Mouse (Mus musculus) layer of hippocampus, adult 9-10 months (tissue): Measurements from ENCODE around the gene Fgf12.
A peak's percentile ranks its signal among the peaks of the same experiment; 100 is the strongest.

ENCODE experiments used
- DNase-seq: peaks from one replicate; pipeline ENCODE4 v3.0.0; 2022; ENCODE audit warnings: low spot score

Gene Fgf12

GRCm38 (mm10) chr16:28610940-28611339 is 141.9 kb downstream of the Fgf12 start:
- no peak for DNase-seq

GRCm38 (mm10) chr16:28603155-28603554 is 149.7 kb downstream of the Fgf12 start:
- no peak for DNase-seq

- DNase-seq = no peak
Measured at GRCm38 (mm10) chr16:28601723-28602122, 151.1 kb downstream of the Fgf12 start.

- DNase-seq = no peak
Measured at GRCm38 (mm10) chr16:28596112-28596511, 156.8 kb downstream of the Fgf12 start.

GRCm38 (mm10) chr16:28593075-28593915 is 159.6 kb downstream of the Fgf12 start:
- DNase-seq = peak; percentile 52

GRCm38 (mm10) chr16:28592466-28592865 is 160.4 kb downstream of the Fgf12 start:
- no peak for DNase-seq

GRCm38 (mm10) chr16:28591583-28591982 is 161.3 kb downstream of the Fgf12 start:
- DNase-seq = no peak

- no peak for DNase-seq
Measured at GRCm38 (mm10) chr16:28572212-28572611, 180.7 kb downstream of the Fgf12 start.

- no peak for DNase-seq
Measured at GRCm38 (mm10) chr16:28564716-28565217, 188.1 kb downstream of the Fgf12 start.

- DNase-seq = no peak
Measured at GRCm38 (mm10) chr16:28564075-28564715, 188.7 kb downstream of the Fgf12 start.

- no peak for DNase-seq
Measured at GRCm38 (mm10) chr16:28562847-28563246, 190.0 kb downstream of the Fgf12 start.

GRCm38 (mm10) chr16:28555219-28555618 is 197.6 kb downstream of the Fgf12 start:
- DNase-seq = no peak

- DNase-seq = no peak
Measured at GRCm38 (mm10) chr16:28539423-28539822, 213.4 kb downstream of the Fgf12 start.

- DNase-seq = peak; percentile 81
Measured at GRCm38 (mm10) chr16:28517596-28518524, 235.0 kb downstream of the Fgf12 start.

GRCm38 (mm10) chr16:28512446-28512845 is 240.4 kb downstream of the Fgf12 start:
- no peak for DNase-seq

- DNase-seq = no peak
Measured at GRCm38 (mm10) chr16:28511413-28511812, 241.5 kb downstream of the Fgf12 start.

- no peak for DNase-seq
Measured at GRCm38 (mm10) chr16:28497971-28498607, 254.8 kb downstream of the Fgf12 start.

GRCm38 (mm10) chr16:28491711-28492110 is 261.2 kb downstream of the Fgf12 start:
- no peak for DNase-seq

- peak; percentile 79 for DNase-seq
Measured at GRCm38 (mm10) chr16:28490515-28490914, 262.4 kb downstream of the Fgf12 start.

- DNase-seq = no peak
Measured at GRCm38 (mm10) chr16:28484920-28485319, 267.9 kb downstream of the Fgf12 start.

GRCm38 (mm10) chr16:28479022-28479421 is 273.8 kb downstream of the Fgf12 start:
- DNase-seq = no peak

GRCm38 (mm10) chr16:28476651-28477050 is 276.2 kb downstream of the Fgf12 start:
- DNase-seq = no peak
